Mouse (Mus musculus) bone marrow, adult 2 months (tissue): ENCODE results near the gene L3mbtl4. TPM values are rescaled to one million over a fixed set of nuclear protein-coding genes. Genes with fewer than 3 reads are reported as not detected.

Experiments
- H3K27ac ChIP-seq: fragments of 200-500 bp; 2 replicates; pipeline ENCODE4 v1.5.1; 2012; ENCODE audit warnings: low read depth, mild to moderate bottlenecking, control low read depth, inconsistent platforms, low read length; ENCODE audit not compliant: control insufficient read depth, poor library complexity, insufficient read depth
- H3K4me1 ChIP-seq: fragments of 200-500 bp; 2 replicates; pipeline ENCODE4 v1.6.1; 2011; ENCODE audit warnings: low read length; ENCODE audit not compliant: control insufficient read depth, insufficient read depth
- H3K4me3 ChIP-seq: fragments of 200-500 bp; replicated peaks from 2 replicates; pipeline ENCODE3; 2011; ENCODE audit warnings: mild to moderate bottlenecking, low read depth, low read length, control low read depth; ENCODE audit not compliant: control insufficient read depth
- CTCF ChIP-seq: fragments of 200-500 bp; IDR thresholded peaks from 2 replicates; pipeline ENCODE4 v1.5.1; 2011; ENCODE audit warnings: low read length, control low read depth; ENCODE audit not compliant: control insufficient read depth, insufficient read depth
- POLR2A ChIP-seq: fragments of 200-500 bp; IDR thresholded peaks from 2 replicates; pipeline ENCODE4 v1.6.1; 2011; ENCODE audit warnings: low read depth, mild to moderate bottlenecking, control low read depth, low read length, borderline replicate concordance; ENCODE audit not compliant: control insufficient read depth
- WGBS: fragments of 180-500 bp; shearing (Covaris S2); methylation state at CpG from one replicate; pipeline ENCODE4 v1.1.7; 2018; 5-methylcytosine and 5-hydroxymethylcytosine counted together
- polyA plus RNA-seq: library from polyadenylated mRNA; stranded (reverse); fragments of >200 nt; gene quantifications from 2 replicates; pipeline ENCODE4 v1.2.4, GENCODE M21; 2011; ENCODE audit warnings: low replicate concordance; ENCODE audit not compliant: missing spikeins, insufficient read depth, insufficient read length

The L3mbtl4 gene
- polyA plus RNA-seq = not detected in 2 replicates

- H3K4me1 ChIP-seq = no peaks in the 10 kb centered on the region
- TF ChIP-seq CTCF (no peak), POLR2A (no peak)
- no peak within 1 kb of the TSS for H3K27ac ChIP-seq
- 3% methylated on average over 28 of the region's 29 CpGs for WGBS
- H3K4me3 ChIP-seq = no peak within 1 kb of the TSS
These were observed at the start of gene L3mbtl4 for GRCm38 (mm10) chr17:68273527-68273926. Gene L3mbtl4 (plus strand): TSS chr17:68273797.

GRCm38 (mm10) chr17:68230484-68230883, 43.1 kb upstream of the L3mbtl4 start:
- no peak overlapping the region for H3K27ac ChIP-seq
- WGBS = 80% methylated on average over 4 of the region's 4 CpGs
- no peaks in the 10 kb centered on the region for H3K4me1 ChIP-seq
- H3K4me3 ChIP-seq = no peak overlapping the region
- TF ChIP-seq POLR2A (no peak), CTCF (no peak)

- WGBS = 86% methylated on average over 4 of the region's 4 CpGs
- TF ChIP-seq CTCF (no peak), POLR2A (no peak)
- Histone ChIP-seq H3K4me1 (no peaks in the 10 kb centered on the region), H3K4me3 (no peak overlapping the region), H3K27ac (no peak overlapping the region)
These were observed 38.2 kb upstream of the L3mbtl4 start for GRCm38 (mm10) chr17:68235380-68235779.

GRCm38 (mm10) chr17:68236992-68237391, 36.6 kb upstream of the L3mbtl4 start:
- 82% methylated on average over 12 of the region's 12 CpGs for whole genome bisulfite sequencing
- no peaks in the 10 kb centered on the region for H3K4me1 ChIP-seq
- no peak for TF ChIP-seq CTCF
- no peak for TF ChIP-seq POLR2A
- H3K27ac ChIP-seq = no peak overlapping the region
- no peak overlapping the region for H3K4me3 ChIP-seq

GRCm38 (mm10) chr17:68240171-68240570, 33.4 kb upstream of the L3mbtl4 start:
- no peak for TF ChIP-seq POLR2A
- no peak for TF ChIP-seq CTCF
- H3K4me3 ChIP-seq = no peak overlapping the region
- no peak overlapping the region for H3K27ac ChIP-seq
- WGBS = 56% methylated on average over 2 of the region's 2 CpGs
- H3K4me1 ChIP-seq = no peaks in the 10 kb centered on the region

- no peak overlapping the region for H3K27ac ChIP-seq
- no peak overlapping the region for H3K4me3 ChIP-seq
These were observed 8.6 kb upstream of the L3mbtl4 start for GRCm38 (mm10) chr17:68264835-68265557.

GRCm38 (mm10) chr17:68273954-68274353, 357 bp downstream of the L3mbtl4 start:
- H3K4me3 ChIP-seq = no peak overlapping the region

More at GRCm38 (mm10) chr17:68264835-68265557, 8.6 kb upstream of the L3mbtl4 start:
- H3K4me1 ChIP-seq = no peaks in the 10 kb centered on the region
- 75% methylated on average over 7 of the region's 7 CpGs for WGBS
- TF ChIP-seq POLR2A (no peak), CTCF (no peak)

GRCm38 (mm10) chr17:68275138-68275537, 1.5 kb downstream of the L3mbtl4 start:
- Histone ChIP-seq H3K27ac (no peak overlapping the region), H3K4me3 (no peak overlapping the region), H3K4me1 (no peaks in the 10 kb centered on the region)
- no peak for TF ChIP-seq CTCF
- TF ChIP-seq POLR2A = no peak
- whole genome bisulfite sequencing = 52% methylated on average over 2 of the region's 2 CpGs

More at GRCm38 (mm10) chr17:68273954-68274353, 357 bp downstream of the L3mbtl4 start:
- 23% methylated on average over 14 of the region's 14 CpGs for whole genome bisulfite sequencing
- Histone ChIP-seq H3K27ac (no peak overlapping the region), H3K4me1 (no peaks in the 10 kb centered on the region)
- TF ChIP-seq CTCF (no peak), POLR2A (no peak)
